Mouse (Mus musculus) brain, embryonic 14.5 days (tissue): ENCODE data around the gene Dtymk.

ENCODE experiments used
- CTCF ChIP-seq: fragments of 200-500 bp; IDR thresholded peaks from 2 replicates; pipeline ENCODE4 v1.5.1; 2012; ENCODE audit warnings: inconsistent platforms, mild to moderate bottlenecking, moderate library complexity, borderline replicate concordance; ENCODE audit not compliant: insufficient read depth, insufficient read length; ENCODE audit errors: extremely low read depth
- POLR2A ChIP-seq: fragments of 200-500 bp; IDR thresholded peaks from 2 replicates; pipeline ENCODE4 v1.6.1; 2012; ENCODE audit warnings: mild to moderate bottlenecking, inconsistent platforms, borderline replicate concordance; ENCODE audit not compliant: poor library complexity, insufficient read depth, insufficient read length, severe bottlenecking; ENCODE audit errors: extremely low read depth

GRCm38 (mm10) chr1:93794526-93794925 is 7.2 kb downstream of the Dtymk start:
- no peak for TF ChIP-seq CTCF
- no peak for TF ChIP-seq POLR2A
